15 mouse cellular contexts compared by ENCODE assay signal in genomic region chr17:36148468-36148867, GRCm38 (mm10). TPM values are rescaled to one million over a fixed set of nuclear protein-coding genes. Genes with fewer than 3 reads are reported as not detected.
"Had no signal": no experiment of that assay in that cellular context is flagged by ENCODE, and none has a peak within 500 bp of the region (broad histone marks: within the 10 kb centered on the region; RNA-seq: fewer than 3 reads in every experiment).

No protein-coding gene starts in this region.

RNA-seq across cellular contexts. Expression of gene Gm7030, which starts 19.2 kb away (rescaled TPM):
- polyA plus RNA-seq: liver, embryonic 14.5 days; liver, embryonic 16.5 days; lung, embryonic 16.5 days; midbrain, embryonic 10.5 days; midbrain, embryonic 12.5 days; midbrain, embryonic 14.5 days; midbrain, embryonic 16.5 days; myocyte; neural tube, embryonic 11.5 days; neural tube, embryonic 13.5 days; neural tube, embryonic 15.5 days; spleen, adult 2 months; stomach, embryonic 15.5 days; stomach, postnatal 0 days; testis, adult 2 months had no signal

RNA-seq across cellular contexts. Expression of gene Gm8909, which starts 19.9 kb away (rescaled TPM):
- polyA plus RNA-seq: liver, embryonic 14.5 days; liver, embryonic 16.5 days; midbrain, embryonic 12.5 days; midbrain, embryonic 14.5 days; midbrain, embryonic 16.5 days; myocyte; neural tube, embryonic 11.5 days; neural tube, embryonic 13.5 days; neural tube, embryonic 15.5 days had no signal

RNA-seq across cellular contexts. Expression of gene Gm19684, which starts 27.0 kb away (rescaled TPM):
- polyA plus RNA-seq: liver, embryonic 14.5 days; liver, embryonic 16.5 days; lung, embryonic 16.5 days; midbrain, embryonic 10.5 days; midbrain, embryonic 12.5 days; midbrain, embryonic 14.5 days; midbrain, embryonic 16.5 days; myocyte; neural tube, embryonic 11.5 days; neural tube, embryonic 13.5 days; neural tube, embryonic 15.5 days; stomach, embryonic 15.5 days; stomach, postnatal 0 days; testis, adult 2 months had no signal

RNA-seq across cellular contexts. Expression of gene H2-T3, which starts 41.6 kb away (rescaled TPM):
- polyA plus RNA-seq: liver, embryonic 14.5 days; midbrain, embryonic 10.5 days; midbrain, embryonic 12.5 days; midbrain, embryonic 14.5 days; midbrain, embryonic 16.5 days; myocyte; neural tube, embryonic 11.5 days; neural tube, embryonic 13.5 days; neural tube, embryonic 15.5 days; spleen, adult 2 months; stomach, postnatal 0 days; testis, adult 2 months had no signal
